Mouse (Mus musculus) adrenal gland, adult 2 months (tissue): ENCODE measurements around the gene Fbxw28. TPM values are rescaled to one million over a fixed set of nuclear protein-coding genes. Genes with fewer than 3 reads are reported as not detected.
"Not testable (repeated sequence)": the region's sequence is repeated elsewhere in the genome, so short reads cannot be mapped to it uniquely, and the experiment has no call there.

ENCODE experiments used
- DNase-seq: peaks from one replicate; pipeline ENCODE4 v3.0.0; 2021
- long read RNA-seq: library from polyadenylated mRNA; stranded (forward); transcript quantifications from one replicate; pipeline ENCODE4 v2.0.0, GENCODE M21; 2021
- polyA plus RNA-seq: library from polyadenylated mRNA; depleted of rRNA; stranded (reverse); fragments of >200 nt; gene quantifications from 2 replicates; pipeline ENCODE4 v1.2.3, GENCODE M21; 2012; rRNA removed
- total RNA-seq, 2 experiments: library from RNA; stranded (reverse); gene quantifications; 2 replicates each; pipeline ENCODE4 v1.2.3; 2021

The Fbxw28 gene
- total RNA-seq: not detected
- not detected in 2 replicates for polyA plus RNA-seq
- long read RNA-seq: 0 reads

DNA sequence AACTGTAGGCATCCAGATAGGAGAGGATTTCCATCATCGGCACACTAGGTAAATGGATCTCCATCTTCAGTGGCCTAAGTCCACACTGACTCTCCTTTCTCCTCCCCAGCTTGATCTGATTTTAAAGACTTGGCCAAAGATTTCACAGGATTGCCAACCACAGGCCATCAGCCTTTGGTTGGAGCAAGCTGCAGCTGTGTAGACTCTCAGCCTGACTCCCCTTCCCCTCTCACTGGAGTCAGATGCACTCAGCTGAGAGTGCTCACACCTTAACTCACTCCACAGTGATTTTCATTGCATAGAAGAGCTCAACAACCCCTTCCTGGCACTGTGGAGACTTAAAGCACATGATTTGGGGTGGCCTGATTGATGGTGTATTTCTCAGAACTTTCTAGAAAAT, at the start of gene Fbxw28:
Gene Fbxw28, minus strand, starts transcription at position 101 of the 400 bp plus-strand sequence.
- DNase-seq: not testable (repeated sequence)

DNA sequence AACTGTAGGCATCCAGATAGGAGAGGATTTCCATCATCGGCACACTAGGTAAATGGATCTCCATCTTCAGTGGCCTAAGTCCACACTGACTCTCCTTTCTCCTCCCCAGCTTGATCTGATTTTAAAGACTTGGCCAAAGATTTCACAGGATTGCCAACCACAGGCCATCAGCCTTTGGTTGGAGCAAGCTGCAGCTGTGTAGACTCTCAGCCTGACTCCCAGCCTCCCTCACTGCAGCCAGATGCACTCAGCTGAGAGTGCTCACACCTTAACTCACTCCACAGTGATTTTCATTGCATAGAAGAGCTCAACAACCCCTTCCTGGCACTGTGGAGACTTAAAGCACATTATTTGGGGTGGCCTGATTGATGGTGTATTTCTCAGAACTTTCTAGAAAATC, 51.9 kb downstream of the Fbxw28 start, which contains the start of gene Fbxw14:
Gene Fbxw14, minus strand, starts transcription at position 101 of the 400 bp plus-strand sequence.
- not testable (repeated sequence) for DNase-seq

Other genes starting within 250 kb of the Fbxw28 start
- 10 to 100 TPM; 75.7 to 82.0 TPM for gene Plxnb1, start 244.3 kb downstream of the Fbxw28 start, total RNA-seq
- 89.9 and 110 TPM in 2 replicates for gene Plxnb1, start 244.3 kb downstream of the Fbxw28 start, polyA plus RNA-seq
- not detected for gene Fbxw21, start 177.6 kb downstream of the Fbxw28 start, total RNA-seq
- gene Fbxw21, start 177.6 kb downstream of the Fbxw28 start, polyA plus RNA-seq: not detected in 2 replicates
- gene Fbxw13, start 143.7 kb downstream of the Fbxw28 start, total RNA-seq: not detected
- not detected in 2 replicates for gene Fbxw13, start 143.7 kb downstream of the Fbxw28 start, polyA plus RNA-seq
- not detected for gene Fbxw20, start 104.9 kb downstream of the Fbxw28 start, total RNA-seq
- gene Fbxw20, start 104.9 kb downstream of the Fbxw28 start, polyA plus RNA-seq: not detected in 2 replicates
- gene Fbxw14, start 52.0 kb downstream of the Fbxw28 start, total RNA-seq: not detected
- not detected in 2 replicates for gene Fbxw14, start 52.0 kb downstream of the Fbxw28 start, polyA plus RNA-seq
- gene Fbxw22, start 64.6 kb upstream of the Fbxw28 start, total RNA-seq: not detected
- not detected in 2 replicates for gene Fbxw22, start 64.6 kb upstream of the Fbxw28 start, polyA plus RNA-seq
- not detected for gene Fbxw16, start 109.5 kb upstream of the Fbxw28 start, total RNA-seq
- gene Fbxw16, start 109.5 kb upstream of the Fbxw28 start, polyA plus RNA-seq: not detected in 2 replicates
- not detected for gene Fbxw19, start 156.2 kb upstream of the Fbxw28 start, total RNA-seq
- not detected in 2 replicates for gene Fbxw19, start 156.2 kb upstream of the Fbxw28 start, polyA plus RNA-seq
- gene Fbxw15, start 228.6 kb upstream of the Fbxw28 start, total RNA-seq: not detected
- gene Fbxw15, start 228.6 kb upstream of the Fbxw28 start, polyA plus RNA-seq: not detected in 2 replicates